Mouse (Mus musculus) ES-E14 (cell line): ENCODE data around the gene Miga2. TPM values are rescaled to one million over a fixed set of nuclear protein-coding genes. Genes with fewer than 3 reads are reported as not detected.

Experiments used
- DNase-seq: peaks from one replicate; pipeline ENCODE4 v3.0.0-alpha.2; 2013; ENCODE audit warnings: low read depth, low spot score
- H3K27ac ChIP-seq: 2 replicates; pipeline ENCODE4 v1.5.1; 2012; ENCODE audit warnings: low read depth, mild to moderate bottlenecking, low read length, moderate library complexity, mixed read lengths; ENCODE audit not compliant: poor library complexity, insufficient read depth, severe bottlenecking
- H3K36me3 ChIP-seq: 2 replicates; pipeline ENCODE4 v1.6.1; 2012; ENCODE audit warnings: mild to moderate bottlenecking, low read length, moderate library complexity, mixed read lengths; ENCODE audit not compliant: control insufficient read depth, poor library complexity, insufficient read depth, severe bottlenecking
- H3K4me1 ChIP-seq, 2 experiments: fragments of 150-350 bp in 1 of 2; sonication (generic) in 1 of 2; 2 replicates each; pipeline ENCODE4 v1.6.1; 2012; ENCODE audit warnings: low read length in 2 of 2, mild to moderate bottlenecking in 1 of 2, mixed read lengths in 1 of 2; ENCODE audit not compliant: control insufficient read depth in 2 of 2, insufficient read depth in 2 of 2, poor library complexity in 1 of 2
- H3K4me3 ChIP-seq, 2 experiments: fragments of 150-350 bp in 1 of 2; sonication (generic) in 1 of 2; 2 replicates each; pipeline ENCODE4 v1.5.1; 2012; ENCODE audit warnings: low read length in 2 of 2, low read depth in 1 of 2, mild to moderate bottlenecking in 1 of 2, mixed read lengths in 1 of 2; ENCODE audit not compliant: insufficient read depth in 1 of 2, poor library complexity in 1 of 2, severe bottlenecking in 1 of 2
- H3K9ac ChIP-seq: 2 replicates; pipeline ENCODE4 v1.6.1; 2012; ENCODE audit warnings: low read depth, mild to moderate bottlenecking, low read length, mixed read lengths; ENCODE audit not compliant: poor library complexity, insufficient read depth, severe bottlenecking
- H3K9me3 ChIP-seq: fragments of 150-350 bp; sonication (generic); 2 replicates; pipeline ENCODE4 v1.6.1; 2012; ENCODE audit warnings: low read depth, mild to moderate bottlenecking, low read length; ENCODE audit not compliant: control insufficient read depth, insufficient read depth
- CHD2 ChIP-seq: IDR thresholded peaks from 2 replicates; pipeline ENCODE4 v1.6.1; 2014; ENCODE audit warnings: mild to moderate bottlenecking, low read depth, low read length, inconsistent platforms
- HCFC1 ChIP-seq: IDR thresholded peaks from 2 replicates; pipeline ENCODE4 v1.6.1; 2012; ENCODE audit warnings: low read length, inconsistent platforms, borderline replicate concordance; ENCODE audit not compliant: insufficient read depth
- MAFK ChIP-seq: IDR thresholded peaks from 2 replicates; pipeline ENCODE4 v1.6.1; 2014; ENCODE audit warnings: mild to moderate bottlenecking, low read depth, low read length, inconsistent platforms; ENCODE audit not compliant: insufficient read depth
- ZC3H11A ChIP-seq: IDR thresholded peaks from 2 replicates; pipeline ENCODE4 v1.6.1; 2012; ENCODE audit warnings: low read depth, mild to moderate bottlenecking, inconsistent platforms, low read length, borderline replicate concordance
- ZNF384 ChIP-seq: IDR thresholded peaks from 2 replicates; pipeline ENCODE4 v1.6.1; 2012; ENCODE audit warnings: low read depth, low read length, inconsistent platforms
- in situ Hi-C, 2 experiments: fragments of 600-800 bp; cut with MboI; formaldehyde crosslinking; loops; one replicate each; pipeline ENCODE4 v1.15.1; 2025; ENCODE audit warnings: low sequenced_read_pairs in 2 of 2, inconsistent platforms in 1 of 2; ENCODE audit not compliant: unreplicated experiment in 2 of 2
- total RNA-seq: library from RNA; depleted of rRNA; stranded (reverse); fragments of 300-350 nt; gene quantifications from 2 replicates; pipeline ENCODE4 v1.2.3, GENCODE M21; 2012

Miga2 gene
- total RNA-seq, 1 experiment, result 46.0 TPM

- DNase-seq, result no peak
- in situ Hi-C loops, result no loop called here
- peaks cover 5% of the 10 kb centered on the region; the same call in 1 of the 2 replicates for H3K36me3 ChIP-seq
Measured at GRCm38 (mm10) chr2:30409454-30410176, 45.6 kb downstream of the Miga2 start.

DNA sequence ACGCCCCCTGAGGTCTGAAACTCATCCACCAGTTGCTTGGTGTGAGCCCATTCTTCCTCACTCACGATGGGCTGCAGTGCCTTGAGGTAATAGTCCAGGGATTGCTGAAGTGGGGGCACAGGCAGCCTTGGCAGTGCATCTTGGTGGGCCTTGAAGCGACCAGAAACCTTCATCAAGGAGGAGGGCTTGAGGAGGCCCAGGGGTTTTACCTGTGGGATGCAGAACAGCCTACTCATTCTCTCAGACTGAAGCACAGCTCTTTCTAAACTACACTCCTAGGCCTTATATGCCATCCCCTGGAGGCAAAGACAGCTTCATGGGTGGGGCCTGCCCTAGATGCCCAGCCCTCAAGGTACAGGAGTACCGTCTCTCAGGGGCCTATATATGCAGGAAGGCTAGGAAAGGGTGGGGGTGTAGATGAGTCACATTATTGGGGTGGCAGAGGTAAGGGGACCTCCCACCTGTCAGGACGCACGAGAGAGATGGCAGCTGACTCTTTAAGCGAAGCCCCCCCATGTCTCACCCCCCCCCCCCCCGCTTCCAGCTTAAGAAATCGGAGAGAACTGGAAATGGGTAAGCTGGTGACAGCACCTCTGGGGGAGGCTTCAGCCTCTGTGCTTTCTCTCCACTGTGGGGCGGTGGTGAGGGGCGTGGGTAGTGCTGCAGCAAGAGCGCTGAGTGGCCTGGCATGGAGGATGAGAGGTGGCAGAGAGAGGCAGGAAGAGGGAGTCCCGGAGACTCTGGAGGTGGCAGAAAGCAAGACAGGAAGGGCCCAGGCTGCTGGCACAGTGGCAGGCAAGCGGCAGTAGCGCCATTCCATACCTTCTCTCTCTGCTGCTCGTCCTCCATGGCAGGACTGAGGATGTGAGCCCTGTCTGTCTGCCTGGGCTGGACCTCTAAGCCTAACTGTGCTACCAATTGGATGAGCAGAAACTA is 49.3 kb downstream of the Miga2 start:
- DNase-seq, result no peak
- TF ChIP-seq ZC3H11A, result no peak
- TF ChIP-seq ZNF384, result no peak
- TF ChIP-seq MAFK, result no peak
- no peak for TF ChIP-seq HCFC1
- TF ChIP-seq CHD2, result no peak
- H3K9ac ChIP-seq, result no peak overlapping the region
- H3K4me3 ChIP-seq, result no peak overlapping the region
- peaks cover 0 to 4% of the 10 kb centered on the region in 2 experiments; a peak in 3 of 4 replicates for H3K4me1 ChIP-seq
- no peaks in the 10 kb centered on the region for H3K9me3 ChIP-seq
- peaks cover 3% of the 10 kb centered on the region; the same call in 1 of the 2 replicates for H3K36me3 ChIP-seq
- H3K27ac ChIP-seq, result no peak overlapping the region
- in situ Hi-C loops, result no loop called here

More at GRCm38 (mm10) chr2:30409454-30410176, 45.6 kb downstream of the Miga2 start:
- TF ChIP-seq ZNF384, result no peak
- TF ChIP-seq HCFC1, result no peak
- TF ChIP-seq CHD2, result no peak
- no peak for TF ChIP-seq MAFK
- no peak for TF ChIP-seq ZC3H11A
- Histone ChIP-seq H3K9ac (no peak overlapping the region), H3K27ac (no peak overlapping the region), H3K4me3 (no peak overlapping the region), H3K4me1 (peaks cover 0 to 10% of the 10 kb centered on the region in 2 experiments; a peak in 2 of 4 replicates), H3K9me3 (no peaks in the 10 kb centered on the region)

DNA sequence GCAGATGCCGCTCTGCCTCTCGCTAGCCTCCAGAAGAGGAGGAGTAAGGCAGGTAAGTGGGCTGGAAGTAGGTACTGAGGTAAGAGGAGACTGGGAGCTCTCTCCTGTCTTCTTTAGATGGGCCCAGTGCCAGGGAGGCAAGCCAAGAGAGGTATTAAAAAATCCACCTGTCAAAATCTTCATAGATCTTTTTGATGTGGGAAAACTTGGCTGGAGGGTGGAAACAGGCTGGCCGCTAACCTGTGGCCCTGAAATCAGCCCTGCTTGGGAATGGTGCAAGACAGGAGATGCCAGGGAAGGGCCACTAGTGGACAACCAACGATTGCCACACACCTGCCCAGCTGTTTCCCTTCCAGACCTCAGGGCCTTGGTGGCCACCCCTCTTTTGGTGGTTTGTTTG is 50.1 kb downstream of the Miga2 start:
- Histone ChIP-seq H3K9ac (no peak overlapping the region), H3K4me1 (peaks cover 0 to 10% of the 10 kb centered on the region in 2 experiments; a peak in 3 of 4 replicates), H3K27ac (no peak overlapping the region), H3K9me3 (no peaks in the 10 kb centered on the region), H3K4me3 (no peak overlapping the region), H3K36me3 (peaks cover 3% of the 10 kb centered on the region; the same call in 1 of the 2 replicates)
- no peak for TF ChIP-seq ZNF384
- TF ChIP-seq HCFC1, result no peak
- TF ChIP-seq ZC3H11A, result no peak
- TF ChIP-seq CHD2, result no peak
- no peak for TF ChIP-seq MAFK
- in situ Hi-C loops, result no loop called here
- DNase-seq, result no peak

DNA sequence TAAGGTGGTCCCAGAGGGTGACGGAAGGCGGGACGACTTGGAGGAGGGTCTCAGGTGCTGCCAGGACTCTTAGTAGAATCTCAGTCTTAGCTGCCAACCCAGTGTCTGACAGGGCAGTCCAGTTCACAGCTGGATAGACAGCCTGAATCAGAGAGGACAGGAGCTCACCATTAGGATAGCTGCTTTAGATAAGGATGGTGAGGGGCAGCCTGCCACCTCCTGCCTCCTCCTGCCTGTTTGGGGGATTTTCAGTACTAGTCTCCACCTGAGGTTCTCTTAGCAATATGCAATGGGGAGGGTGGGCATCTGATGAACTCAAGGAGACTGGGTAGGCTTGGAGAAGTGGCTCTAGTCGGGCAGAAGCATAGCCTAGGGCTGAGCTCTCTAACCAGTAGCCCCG is 50.6 kb downstream of the Miga2 start:
- in situ Hi-C loops, result no loop called here
- DNase-seq, result no peak
- Histone ChIP-seq H3K9me3 (no peaks in the 10 kb centered on the region), H3K36me3 (peaks cover 3% of the 10 kb centered on the region; the same call in 1 of the 2 replicates), H3K4me3 (peak overlapping the region; percentile 72 to 76), H3K9ac (peak overlapping the region; percentile 39; the same call in 1 of the 2 replicates), H3K4me1 (peaks cover 0 to 10% of the 10 kb centered on the region in 2 experiments; a peak in 3 of 4 replicates), H3K27ac (no peak overlapping the region)
- TF ChIP-seq CHD2 (no peak), HCFC1 (no peak), ZNF384 (no peak), MAFK (no peak), ZC3H11A (no peak)
